Mouse (Mus musculus) T-helper 2 cell (primary cell): Measurements from ENCODE around the gene Matn3.

Experiments used
- in situ Hi-C: fragments of 300-600 bp; cut with MboI, MseI; formaldehyde crosslinking; loops from one replicate; pipeline ENCODE4 v1.15.1; 2025; ENCODE audit warnings: high pct_unique_total_duplicates

Matn3 gene

GRCm38 (mm10) chr12:8947714-8948464 is at the start of gene Matn3:
Matn3 (plus strand) TSS chr12:8947929.
- in situ Hi-C loops, result no loop called here

GRCm38 (mm10) chr12:8898879-8899785 is 48.6 kb upstream of the Matn3 start:
- in situ Hi-C loops, result no loop called here

- in situ Hi-C loops, result no loop called here
These were observed 47.5 kb upstream of the Matn3 start for GRCm38 (mm10) chr12:8900107-8900698.

GRCm38 (mm10) chr12:8900919-8901663 is 46.6 kb upstream of the Matn3 start:
- in situ Hi-C loops, result no loop called here

- in situ Hi-C loops, result no loop called here
These were observed 45.8 kb upstream of the Matn3 start for GRCm38 (mm10) chr12:8901934-8902333.

- in situ Hi-C loops, result no loop called here
These were observed 45.2 kb upstream of the Matn3 start for GRCm38 (mm10) chr12:8902479-8902878.

GRCm38 (mm10) chr12:8912860-8913685 is 34.7 kb upstream of the Matn3 start:
- in situ Hi-C loops, result no loop called here

- in situ Hi-C loops, result no loop called here
These were observed 33.9 kb upstream of the Matn3 start for GRCm38 (mm10) chr12:8913701-8914340.

GRCm38 (mm10) chr12:8916378-8916777 is 31.4 kb upstream of the Matn3 start:
- in situ Hi-C loops, result no loop called here

GRCm38 (mm10) chr12:8919231-8919630 is 28.5 kb upstream of the Matn3 start:
- in situ Hi-C loops, result no loop called here

GRCm38 (mm10) chr12:8920996-8921393 is 26.7 kb upstream of the Matn3 start:
- in situ Hi-C loops, result no loop called here

- in situ Hi-C loops, result no loop called here
These were observed 26.0 kb upstream of the Matn3 start, which contains the start of gene Laptm4a for GRCm38 (mm10) chr12:8921394-8922368. Laptm4a (plus strand) TSS chr12:8921664.

- in situ Hi-C loops, result no loop called here
These were observed 25.2 kb upstream of the Matn3 start for GRCm38 (mm10) chr12:8922369-8923124.

GRCm38 (mm10) chr12:8923125-8923410 is 24.7 kb upstream of the Matn3 start:
- in situ Hi-C loops, result no loop called here

- in situ Hi-C loops, result no loop called here
These were observed 24.1 kb upstream of the Matn3 start for GRCm38 (mm10) chr12:8923603-8924002.

GRCm38 (mm10) chr12:8927652-8928051 is 20.1 kb upstream of the Matn3 start:
- in situ Hi-C loops, result no loop called here

GRCm38 (mm10) chr12:8928766-8929165 is 19.0 kb upstream of the Matn3 start:
- in situ Hi-C loops, result no loop called here

- in situ Hi-C loops, result no loop called here
These were observed 16.6 kb upstream of the Matn3 start for GRCm38 (mm10) chr12:8931083-8931482.
